Mouse (Mus musculus) megakaryocyte progenitor cell, adult 5-6 weeks (primary cell): ENCODE measurements around the gene Tmem38b. TPM values are rescaled to one million over a fixed set of nuclear protein-coding genes. Genes with fewer than 3 reads are reported as not detected.

Experiments
- ATAC-seq: replicated peaks from 2 replicates; pipeline ENCODE4 v1.8.0; 2016; ENCODE audit warnings: mild to moderate bottlenecking, moderate TSS enrichment, inconsistent platforms; ENCODE audit not compliant: poor library complexity
- total RNA-seq, 2 experiments: library from RNA; stranded (forward) in 1 of 2; stranded (reverse) in 1 of 2; fragments of 157-497, 149-512 nt in 1 of 2; fragments of 200-1000 nt in 1 of 2; gene quantifications; 2 replicates each; pipeline versions ENCODE4 v1.2.3 to v1.2.4; 2015 to 2017

Tmem38b gene
- total RNA-seq, 2 experiments from 2014 or later, result 14.3 to 25.2 TPM

GRCm38 (mm10) chr4:53882921-53883682 lies 57.3 kb downstream of the Tmem38b start:
- ATAC-seq, result no peak

- peak; percentile 72 for ATAC-seq
These were observed 58.8 kb downstream of the Tmem38b start for GRCm38 (mm10) chr4:53884351-53885245.

GRCm38 (mm10) chr4:53886342-53887088 lies 60.7 kb downstream of the Tmem38b start:
- ATAC-seq, result no peak

GRCm38 (mm10) chr4:53895335-53895734 lies 69.5 kb downstream of the Tmem38b start:
- ATAC-seq, result peak; percentile 76

- ATAC-seq, result no peak
These were observed 70.4 kb downstream of the Tmem38b start for GRCm38 (mm10) chr4:53896150-53896833.

- peak; percentile 85 for ATAC-seq
These were observed 74.6 kb downstream of the Tmem38b start for GRCm38 (mm10) chr4:53900386-53900971.

GRCm38 (mm10) chr4:53904335-53904734 lies 78.5 kb downstream of the Tmem38b start:
- no peak for ATAC-seq

GRCm38 (mm10) chr4:53905537-53905936 lies 79.7 kb downstream of the Tmem38b start:
- peak; percentile 52 for ATAC-seq

GRCm38 (mm10) chr4:53907071-53907470 lies 81.2 kb downstream of the Tmem38b start:
- ATAC-seq, result no peak

Other genes starting within 250 kb of the Tmem38b start
- 1.9 and 2.0 TPM in 2 replicates for gene Fsd1l, start 194.6 kb upstream of the Tmem38b start, total RNA-seq (2015)
- gene Fsd1l, start 194.6 kb upstream of the Tmem38b start, total RNA-seq (2017), result 2.9 and 3.8 TPM in 2 replicates
- 6.6 and 8.1 TPM in 2 replicates for gene Fktn, start 112.0 kb upstream of the Tmem38b start, total RNA-seq (2015)
- 3.5 and 4.3 TPM in 2 replicates for gene Fktn, start 112.0 kb upstream of the Tmem38b start, total RNA-seq (2017)
- not detected in 2 replicates for gene Tal2, start 46.3 kb upstream of the Tmem38b start, total RNA-seq (2015)
- 0.24 TPM in 1 of 2 replicates, not detected in the other for gene Tal2, start 46.3 kb upstream of the Tmem38b start, total RNA-seq (2017)